ENCODE assay signal across 8 mouse cellular contexts in the genomic region with DNA sequence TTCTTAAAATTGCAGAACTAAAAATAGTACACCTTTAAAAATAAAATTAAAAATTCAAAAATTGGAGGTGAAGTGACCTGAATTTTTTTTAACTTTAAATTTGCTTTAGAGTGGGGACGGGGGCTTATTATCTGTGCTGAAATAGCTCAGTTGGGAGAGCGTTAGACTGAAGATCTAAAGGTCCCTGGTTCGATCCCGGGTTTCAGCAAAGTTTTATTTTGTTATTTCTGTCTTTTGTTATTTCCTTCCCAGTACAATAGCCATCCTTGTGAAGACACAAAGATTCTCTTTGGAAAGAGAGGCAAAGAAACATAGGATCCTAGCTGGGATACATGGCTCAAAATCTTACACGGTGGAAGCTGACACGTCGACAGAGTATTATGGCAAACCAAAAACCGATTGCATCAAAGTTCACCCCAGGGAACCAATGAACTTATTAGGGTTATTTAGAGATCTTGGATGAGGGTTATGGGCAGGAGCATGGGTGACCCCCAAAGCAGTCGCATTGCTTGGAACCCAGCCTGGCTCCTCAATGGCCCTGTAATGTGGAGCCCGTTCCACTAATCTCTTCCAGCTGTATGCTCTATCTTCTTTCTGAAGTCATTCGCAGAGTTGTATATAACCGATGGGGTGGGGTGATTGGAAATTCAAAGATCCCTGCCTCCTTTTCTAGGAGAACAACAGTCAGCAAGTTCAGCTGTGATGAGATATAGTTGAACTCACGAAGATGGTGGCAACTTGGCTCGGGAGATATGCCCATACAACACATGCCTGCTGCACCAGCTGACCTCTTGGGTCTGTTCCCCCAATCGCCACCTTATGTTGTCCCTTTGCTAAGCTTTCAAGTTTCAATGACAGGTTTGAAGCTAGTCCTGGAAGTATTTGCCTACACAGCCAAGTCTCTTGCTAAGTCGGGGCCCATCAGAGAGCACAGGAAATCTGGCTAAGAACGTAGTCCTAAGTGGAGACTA. TPM values are rescaled to one million over a fixed set of nuclear protein-coding genes. Genes with fewer than 3 reads are reported as not detected.
DNase-seq lines count a peak whose midpoint lies in the region; ATAC-seq lines count a peak whose summit lies in the region.

No protein-coding gene starts in this region.

- no peak overlapping the region for H3K9ac ChIP-seq in kidney, embryonic 15.5 days
- H3K9ac ChIP-seq in intestine, embryonic 15.5 days = no peak overlapping the region

- H3K4me2 ChIP-seq in kidney, embryonic 15.5 days = peak overlapping the region; percentile 75
- H3K4me2 ChIP-seq in intestine, embryonic 15.5 days (replicated peaks) = peak overlapping the region; percentile 19; the same call in 1 of the 2 replicates

- 25% methylated on average over 17 of the region's 17 CpGs for WGBS in kidney, embryonic 15.5 days
- 33% methylated on average over 17 of the region's 17 CpGs for WGBS in intestine, embryonic 15.5 days

- peaks cover 26% of the 10 kb centered on the region for H3K4me1 ChIP-seq in kidney, embryonic 15.5 days
- peaks cover 10% of the 10 kb centered on the region; the same call in 1 of the 2 replicates for H3K4me1 ChIP-seq in intestine, embryonic 15.5 days (replicated peaks)

- H3K36me3 ChIP-seq in kidney, embryonic 15.5 days = no peaks in the 10 kb centered on the region
- H3K36me3 ChIP-seq in intestine, embryonic 15.5 days = no peaks in the 10 kb centered on the region

- peak overlapping the region; percentile 72; the same call in 1 of the 2 replicates for H3K4me3 ChIP-seq in kidney, embryonic 15.5 days (replicated peaks)
- no peak overlapping the region for H3K4me3 ChIP-seq in intestine, embryonic 15.5 days (replicated peaks)

- no peaks in the 10 kb centered on the region for H3K27me3 ChIP-seq in kidney, embryonic 15.5 days
- no peaks in the 10 kb centered on the region for H3K27me3 ChIP-seq in intestine, embryonic 15.5 days (replicated peaks)

- H3K9me3 ChIP-seq in kidney, embryonic 15.5 days (replicated peaks) = no peaks in the 10 kb centered on the region
- H3K9me3 ChIP-seq in intestine, embryonic 15.5 days = no peaks in the 10 kb centered on the region

- no peak for DNase-seq in kidney, postnatal 4 days
- peak; percentile 65 for DNase-seq in c-Kit-positive CD71-positive TER-119-positive erythroid progenitor cells, embryonic 14.5 days (ENCODE audit: low spot score)
- DNase-seq in retina, postnatal 1 day = peak; percentile 35
- no peak for DNase-seq in urinary bladder, postnatal 14 days (ENCODE audit: low spot score)
- DNase-seq in kidney, adult 8-10 months = no peak
- DNase-seq in right cerebral cortex, postnatal 36 days (ENCODE audit: low spot score in 2 of 2) = no peak

- peak overlapping the region; percentile 69; the same call in 1 of the 2 replicates for H3K27ac ChIP-seq in kidney, embryonic 15.5 days
- H3K27ac ChIP-seq in intestine, embryonic 15.5 days = peak overlapping the region; percentile 3; the same call in 1 of the 2 replicates

- no peak for ATAC-seq in kidney, embryonic 15.5 days (replicated peaks; ENCODE audit: low FRiP score)
- no peak for ATAC-seq in intestine, embryonic 15.5 days

RNA-seq across cellular contexts. Expression of a gene that starts 32.4 kb away (rescaled TPM):
- polyA plus RNA-seq in kidney, embryonic 15.5 days (2015; fragmentation: Nextera tagmentation; extraction: Ambion mirVana) = not detected in 2 replicates
- not detected in 2 replicates for polyA plus RNA-seq in intestine, embryonic 15.5 days (2015; fragmentation: Nextera tagmentation; extraction: Ambion mirVana)

RNA-seq across cellular contexts. Expression of a gene that starts 43.0 kb away (rescaled TPM):
- polyA plus RNA-seq in kidney, embryonic 15.5 days (2015; fragmentation: Nextera tagmentation; extraction: Ambion mirVana) = 3.9 and 4.2 TPM in 2 replicates
- polyA plus RNA-seq in intestine, embryonic 15.5 days (2015; fragmentation: Nextera tagmentation; extraction: Ambion mirVana) = 4.2 and 4.4 TPM in 2 replicates

RNA-seq across cellular contexts. Expression of a gene that starts 53.8 kb away (rescaled TPM):
- not detected in 2 replicates for polyA plus RNA-seq in kidney, embryonic 15.5 days (2015; fragmentation: Nextera tagmentation; extraction: Ambion mirVana)
- polyA plus RNA-seq in intestine, embryonic 15.5 days (2015; fragmentation: Nextera tagmentation; extraction: Ambion mirVana) = not detected in 2 replicates

Comparison
In these comparisons a context has a peak if more than half of its experiments do, and no peak if none do; other contexts are left out.
1. DNase-seq: peak in c-Kit-positive CD71-positive TER-119-positive erythroid progenitor cells, embryonic 14.5 days (single experiment) and retina, postnatal 1 day (single experiment); none in kidney, postnatal 4 days (0 of 2), urinary bladder, postnatal 14 days (single experiment), kidney, adult 8-10 months (0 of 2) and right cerebral cortex, postnatal 36 days (0 of 2).